ENCODE assay signal across 9 mouse cellular contexts in the genomic region with DNA sequence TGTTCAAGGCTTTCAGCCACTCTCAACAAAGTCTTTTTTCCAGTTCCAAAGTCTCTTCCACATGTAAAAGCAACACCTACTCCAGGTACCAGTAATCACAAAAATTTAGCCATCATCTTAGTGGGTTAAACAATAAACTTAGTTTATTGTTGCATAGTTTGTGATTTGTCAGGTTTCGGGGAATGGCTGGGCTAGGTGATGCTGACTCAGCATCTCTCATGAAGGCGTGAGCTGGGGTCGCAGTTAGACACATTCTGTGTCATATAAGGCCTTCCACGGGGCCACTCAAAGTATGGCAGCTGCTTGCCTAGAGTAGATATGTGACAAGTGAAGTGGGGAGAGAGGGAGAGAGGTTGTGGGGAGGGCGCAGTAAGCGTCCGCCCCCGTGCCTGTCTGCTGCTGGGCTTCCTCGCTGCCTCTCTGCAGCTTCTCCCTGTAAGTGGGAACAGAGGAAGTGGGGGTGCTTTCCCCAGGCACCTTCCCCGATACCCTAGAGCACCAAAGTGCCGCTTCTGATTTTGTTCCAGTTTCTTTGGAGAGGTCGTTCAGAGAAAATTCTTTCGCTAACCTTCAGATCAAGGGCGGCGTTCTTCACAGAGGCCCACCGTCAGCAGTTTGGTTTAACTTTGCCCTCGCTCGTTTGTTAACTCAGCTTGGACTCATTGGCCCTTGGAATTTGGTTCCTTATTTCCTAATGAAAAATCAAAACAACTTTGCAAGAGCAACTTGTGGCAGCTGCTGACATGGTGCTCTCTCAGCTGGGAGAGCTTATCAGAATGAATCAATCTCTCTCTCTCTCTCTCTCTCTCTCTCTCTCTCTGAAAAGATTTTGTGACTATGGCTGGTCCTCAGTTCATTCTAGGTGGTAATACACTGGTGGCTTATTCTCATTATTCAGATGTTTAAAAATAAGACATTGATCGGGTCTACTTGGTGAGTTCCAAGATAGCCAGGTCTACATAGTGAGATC. TPM values are rescaled to one million over a fixed set of nuclear protein-coding genes. Genes with fewer than 3 reads are reported as not detected.
DNase-seq lines count a peak whose midpoint lies in the region; ATAC-seq and TF ChIP-seq lines count a peak whose summit lies in the region.
"Had no signal": no experiment of that assay in that cellular context is flagged by ENCODE, and none has a peak within 500 bp of the region (broad histone marks: within the 10 kb centered on the region; RNA-seq: fewer than 3 reads in every experiment).

No protein-coding gene starts in this region.

- TF ChIP-seq CTCF in E14TG2a.4 (conservative IDR thresholded peaks at IDR 0.05; ENCODE audit: low read length) = no peak

- peak overlapping the region; percentile 48 for H3K4me3 ChIP-seq in E14TG2a.4 (replicated peaks; ENCODE audit: low read length)
- H3K4me3 ChIP-seq in intestine, embryonic 15.5 days (replicated peaks) = no peak overlapping the region
- H3K4me3 ChIP-seq in lung, embryonic 15.5 days = 0 out of 2 replicates have a peak overlapping the region, but pooled peaks have one; percentile 10
- H3K4me3 ChIP-seq: limb, embryonic 13.5 days had no signal

- no peaks in the 10 kb centered on the region for H3K36me3 ChIP-seq in E14TG2a.4 (ENCODE audit: insufficient read depth, low read length)
- H3K36me3 ChIP-seq in intestine, embryonic 15.5 days = no peaks in the 10 kb centered on the region
- H3K36me3 ChIP-seq in lung, embryonic 15.5 days = no peaks in the 10 kb centered on the region
- H3K36me3 ChIP-seq: limb, embryonic 13.5 days had no signal

- peaks cover 46% of the 10 kb centered on the region for H3K4me1 ChIP-seq in E14TG2a.4 (replicated peaks; ENCODE audit: low read depth, low read length)
- peaks cover 7% of the 10 kb centered on the region for H3K4me1 ChIP-seq in intestine, embryonic 15.5 days (replicated peaks)
- peaks cover 21% of the 10 kb centered on the region for H3K4me1 ChIP-seq in lung, embryonic 15.5 days

- peak; percentile 22 for DNase-seq in embryo, embryonic 10 days (ENCODE audit: low spot score)
- DNase-seq in embryo, embryonic 9.5 days (ENCODE audit: extremely low spot score) = no peak
- no peak for DNase-seq in cerebellum, postnatal 14 days
- DNase-seq in thymus, postnatal 10 days (ENCODE audit: low spot score in 2 of 2) = no peak
- no peak for DNase-seq in left cerebral cortex, postnatal 36 days (ENCODE audit: low spot score in 2 of 2)

- peak; percentile 55 for ATAC-seq in intestine, embryonic 15.5 days
- no peak for ATAC-seq in lung, embryonic 15.5 days (ENCODE audit: borderline replicate concordance, extremely low read depth, low FRiP score, low TSS enrichment)

- no peak overlapping the region for H3K9ac ChIP-seq in intestine, embryonic 15.5 days
- H3K9ac ChIP-seq in lung, embryonic 15.5 days = no peak overlapping the region
- H3K9ac ChIP-seq: limb, embryonic 13.5 days had no signal

- H3K27ac ChIP-seq in intestine, embryonic 15.5 days = peak overlapping the region; percentile 51; the same call in 1 of the 2 replicates
- peak overlapping the region; percentile 75 for H3K27ac ChIP-seq in lung, embryonic 15.5 days
- H3K27ac ChIP-seq: limb, embryonic 13.5 days had no signal

- intact Hi-C loops in left cerebral cortex, postnatal 36 days (cut with DNase I) = no loop called here

- peak overlapping the region; percentile 36 for H3K4me2 ChIP-seq in intestine, embryonic 15.5 days (replicated peaks)
- H3K4me2 ChIP-seq in lung, embryonic 15.5 days = peak overlapping the region; percentile 42
- H3K4me2 ChIP-seq: limb, embryonic 13.5 days had no signal

- H3K9me3 ChIP-seq in E14TG2a.4 (ENCODE audit: low read length) = no peaks in the 10 kb centered on the region
- H3K9me3 ChIP-seq in intestine, embryonic 15.5 days = no peaks in the 10 kb centered on the region
- no peaks in the 10 kb centered on the region for H3K9me3 ChIP-seq in lung, embryonic 15.5 days

- no peaks in the 10 kb centered on the region; the same call in 1 of the 2 replicates for H3K27me3 ChIP-seq in E14TG2a.4 (ENCODE audit: insufficient read depth, low read length)
- no peaks in the 10 kb centered on the region for H3K27me3 ChIP-seq in intestine, embryonic 15.5 days (replicated peaks)
- H3K27me3 ChIP-seq in lung, embryonic 15.5 days = no peaks in the 10 kb centered on the region
- H3K27me3 ChIP-seq: limb, embryonic 13.5 days had no signal

- 56% methylated on average over 19 of the region's 19 CpGs for WGBS in intestine, embryonic 15.5 days
- 31% methylated on average over 19 of the region's 19 CpGs for WGBS in lung, embryonic 15.5 days

RNA-seq across cellular contexts. Expression of a gene that starts 1.3 kb away (rescaled TPM):
- 34.6 and 36.4 TPM in 2 replicates for polyA plus RNA-seq in intestine, embryonic 15.5 days (2015; fragmentation: Nextera tagmentation; extraction: Ambion mirVana)
- polyA plus RNA-seq in lung, embryonic 15.5 days (2015; fragmentation: Nextera tagmentation; extraction: Ambion mirVana) = 6.4 and 6.8 TPM in 2 replicates
- 10 to 100 TPM; 13.2 to 14.4 TPM for total RNA-seq in left cerebral cortex, postnatal 36 days (2021)

RNA-seq across cellular contexts. Expression of a gene that starts 33.0 kb away (rescaled TPM):
- 25.0 and 26.0 TPM in 2 replicates for polyA plus RNA-seq in intestine, embryonic 15.5 days (2015; fragmentation: Nextera tagmentation; extraction: Ambion mirVana)
- 24.1 and 27.3 TPM in 2 replicates for polyA plus RNA-seq in lung, embryonic 15.5 days (2015; fragmentation: Nextera tagmentation; extraction: Ambion mirVana)
- total RNA-seq in left cerebral cortex, postnatal 36 days (2021) = 100 to 1,000 TPM; 192 to 199 TPM

RNA-seq across cellular contexts. Expression of a gene that starts 37.7 kb away (rescaled TPM):
- 480 and 508 TPM in 2 replicates for polyA plus RNA-seq in intestine, embryonic 15.5 days (2015; fragmentation: Nextera tagmentation; extraction: Ambion mirVana)
- 518 TPM in 2 replicates for polyA plus RNA-seq in lung, embryonic 15.5 days (2015; fragmentation: Nextera tagmentation; extraction: Ambion mirVana)
- 100 to 1,000 TPM; 180 to 184 TPM for total RNA-seq in left cerebral cortex, postnatal 36 days (2021)

RNA-seq across cellular contexts. Expression of a gene that starts 37.8 kb away (rescaled TPM):
- polyA plus RNA-seq in intestine, embryonic 15.5 days (2015; fragmentation: Nextera tagmentation; extraction: Ambion mirVana) = 15.2 and 16.6 TPM in 2 replicates
- 13.8 and 15.9 TPM in 2 replicates for polyA plus RNA-seq in lung, embryonic 15.5 days (2015; fragmentation: Nextera tagmentation; extraction: Ambion mirVana)
- total RNA-seq in left cerebral cortex, postnatal 36 days (2021) = 10 to 100 TPM in 1 of 2 experiments, 1 to 10 TPM in 1; 9.2 to 12.8 TPM
